Mouse (Mus musculus): ENCODE results near the gene Npepps. TPM values are rescaled to one million over a fixed set of nuclear protein-coding genes. Genes with fewer than 3 reads are reported as not detected.
A peak's percentile ranks its signal among the peaks of the same experiment; 100 is the strongest.
"Not testable (repeated sequence)": the region's sequence is repeated elsewhere in the genome, so short reads cannot be mapped to it uniquely, and the experiment has no call there.

Npepps gene
- total and polyA plus RNA-seq, 2 experiments = 9.1 to 12.2 TPM

DNA sequence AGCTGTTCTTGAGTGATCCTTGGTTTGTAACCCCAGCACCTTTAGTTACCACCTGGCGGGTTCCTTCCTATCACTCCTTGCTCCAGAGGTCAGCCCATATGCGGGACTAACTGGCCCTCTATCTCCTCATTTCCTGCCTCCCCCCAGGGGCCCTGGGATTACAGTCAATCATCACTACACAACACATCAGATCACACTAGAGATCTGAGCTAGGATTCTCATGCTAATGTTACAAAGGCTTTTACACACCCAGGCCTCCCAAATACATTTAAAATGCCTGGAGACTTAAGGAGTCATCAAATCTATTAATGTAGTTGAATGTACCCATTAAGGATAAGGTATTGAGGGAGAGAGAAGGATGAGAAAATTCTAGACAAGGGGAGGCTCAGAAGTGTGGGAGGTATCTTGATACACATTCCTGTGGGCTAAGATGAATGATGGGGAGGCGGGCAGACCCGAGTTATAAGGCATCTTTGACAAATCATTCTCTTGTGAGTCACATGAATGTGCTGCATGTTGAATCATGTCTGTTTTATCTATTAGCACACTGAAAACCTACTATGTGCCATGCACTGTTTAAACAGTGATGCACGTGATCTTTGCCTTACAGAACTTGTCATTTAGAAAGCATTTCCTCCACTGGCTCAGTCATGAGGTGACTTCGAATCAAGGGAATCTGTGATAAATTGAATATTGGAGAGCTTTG lies 88.4 kb downstream of the Npepps start:
- no peaks in the 10 kb centered on the region for H3K27me3 ChIP-seq (ENCODE audit: control insufficient read depth, insufficient read depth, low read length)
- H3K4me3 ChIP-seq (ENCODE audit: insufficient read depth, low read depth, low read length) = no peak overlapping the region
- H3K27ac ChIP-seq (replicated peaks; ENCODE audit: insufficient read depth, low read depth, low read length) = no peak overlapping the region
- H3K36me3 ChIP-seq (ENCODE audit: control insufficient read depth, insufficient read depth, low read length) = no peaks in the 10 kb centered on the region
- 83% methylated on average over 6 of the region's 6 CpGs for WGBS
- no peak for TF ChIP-seq POLR2A (IDR thresholded peaks at IDR 0.05; ENCODE audit: extremely low read depth, insufficient read depth, low read length)
- TF ChIP-seq CTCF (IDR thresholded peaks at IDR 0.05; ENCODE audit: low read depth, low read length) = no peak
- no peaks in the 10 kb centered on the region for H3K4me1 ChIP-seq (ENCODE audit: control insufficient read depth, insufficient read depth, low read length)
- H3K9ac ChIP-seq (ENCODE audit: low read depth, low read length) = no peak overlapping the region
- H3K79me2 ChIP-seq (ENCODE audit: control insufficient read depth, insufficient read depth, low read length) = no peaks in the 10 kb centered on the region
- no peak for DNase-seq (ENCODE audit: extremely low read depth, low read depth, low spot score)

DNA sequence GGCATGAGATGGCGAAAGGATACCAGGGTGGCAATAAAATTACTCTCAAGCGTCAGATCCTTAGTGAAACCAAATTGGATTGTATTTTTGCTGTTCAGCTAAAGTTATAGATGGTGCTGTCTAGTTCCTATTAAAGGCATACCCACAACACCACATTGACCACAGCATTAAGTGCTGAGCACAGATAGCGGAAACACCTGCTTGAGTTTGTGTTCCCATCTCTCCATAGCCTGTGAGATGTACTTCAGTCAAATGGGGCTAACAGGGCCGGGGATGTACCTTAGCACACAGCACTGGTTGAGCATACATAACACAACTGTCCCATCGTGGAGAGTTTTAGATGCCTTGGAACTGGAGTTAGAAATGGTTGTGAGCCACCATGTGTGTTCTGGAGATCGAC lies 89.4 kb downstream of the Npepps start:
- WGBS = 88% methylated on average over 6 of the region's 6 CpGs
- Histone ChIP-seq H3K27me3 (ENCODE audit: control insufficient read depth, insufficient read depth, low read length) (no peaks in the 10 kb centered on the region), H3K79me2 (ENCODE audit: control insufficient read depth, insufficient read depth, low read length) (peaks cover 3% of the 10 kb centered on the region; the same call in 1 of the 2 replicates), H3K9ac (ENCODE audit: low read depth, low read length) (no peak overlapping the region), H3K27ac (replicated peaks; ENCODE audit: insufficient read depth, low read depth, low read length) (no peak overlapping the region), H3K36me3 (ENCODE audit: control insufficient read depth, insufficient read depth, low read length) (no peaks in the 10 kb centered on the region), H3K4me3 (ENCODE audit: insufficient read depth, low read depth, low read length) (no peak overlapping the region), H3K4me1 (ENCODE audit: control insufficient read depth, insufficient read depth, low read length) (peaks cover 3% of the 10 kb centered on the region; the same call in 1 of the 2 replicates)
- DNase-seq (ENCODE audit: extremely low read depth, low read depth, low spot score) = no peak
- TF ChIP-seq CTCF (IDR thresholded peaks at IDR 0.05; ENCODE audit: low read depth, low read length) (no peak), POLR2A (IDR thresholded peaks at IDR 0.05; ENCODE audit: extremely low read depth, insufficient read depth, low read length) (no peak)

DNA sequence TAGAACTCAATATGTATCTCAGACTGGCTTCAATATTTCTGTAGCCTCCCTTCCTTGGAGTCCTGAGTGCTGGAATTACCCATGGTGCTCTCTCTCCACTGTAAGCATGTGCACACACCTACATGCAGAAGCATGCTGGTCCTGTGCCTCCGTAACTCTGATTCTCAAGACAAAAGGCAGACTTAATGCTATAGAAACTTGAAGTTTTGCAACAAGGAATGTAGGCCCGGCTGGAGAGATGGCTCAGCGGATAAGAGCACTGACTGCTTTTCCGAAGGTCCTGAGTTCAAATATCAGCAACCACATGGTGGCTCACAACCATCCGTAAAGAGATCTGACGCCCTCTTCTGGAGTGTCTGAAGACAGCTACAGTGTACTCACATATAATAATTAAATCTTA lies 90.8 kb downstream of the Npepps start:
- H3K36me3 ChIP-seq (ENCODE audit: control insufficient read depth, insufficient read depth, low read length) = not testable (repeated sequence)

DNA sequence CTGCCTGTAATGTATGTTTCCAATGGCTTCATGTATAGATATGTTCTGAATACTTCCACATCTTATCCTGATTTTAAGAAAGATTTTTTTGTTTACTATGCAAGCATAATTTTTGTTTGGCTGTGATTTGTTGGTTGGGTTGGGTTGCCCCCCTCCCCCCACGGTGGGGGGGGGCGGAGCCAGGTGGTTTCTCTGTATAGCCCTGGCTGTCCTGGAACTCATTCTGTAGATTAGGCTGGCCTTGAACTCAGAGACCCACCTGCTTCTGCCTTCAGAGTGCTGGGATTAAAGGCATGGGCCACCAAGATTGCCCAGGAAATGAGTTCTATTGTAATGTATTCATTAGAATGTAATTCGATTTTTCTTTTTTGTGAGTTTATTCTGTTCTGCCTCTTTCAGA lies 91.2 kb downstream of the Npepps start:
- WGBS = 39% methylated on average over 3 of the region's 3 CpGs
- peaks cover 3% of the 10 kb centered on the region; the same call in 1 of the 2 replicates for H3K79me2 ChIP-seq (ENCODE audit: control insufficient read depth, insufficient read depth, low read length)
- no peaks in the 10 kb centered on the region for H3K27me3 ChIP-seq (ENCODE audit: control insufficient read depth, insufficient read depth, low read length)
- H3K4me3 ChIP-seq (ENCODE audit: insufficient read depth, low read depth, low read length) = no peak overlapping the region
- DNase-seq (ENCODE audit: extremely low read depth, low read depth, low spot score) = no peak
- peaks cover 5% of the 10 kb centered on the region; the same call in 1 of the 2 replicates for H3K4me1 ChIP-seq (ENCODE audit: control insufficient read depth, insufficient read depth, low read length)
- H3K9ac ChIP-seq (ENCODE audit: low read depth, low read length) = no peak overlapping the region
- no peak overlapping the region for H3K27ac ChIP-seq (replicated peaks; ENCODE audit: insufficient read depth, low read depth, low read length)
- peaks cover 8% of the 10 kb centered on the region for H3K36me3 ChIP-seq (ENCODE audit: control insufficient read depth, insufficient read depth, low read length)
- no peak for TF ChIP-seq CTCF (IDR thresholded peaks at IDR 0.05; ENCODE audit: low read depth, low read length)
- TF ChIP-seq POLR2A (IDR thresholded peaks at IDR 0.05; ENCODE audit: extremely low read depth, insufficient read depth, low read length) = no peak

More for the DNA sequence above, 90.8 kb downstream of the Npepps start:
- not testable (repeated sequence) for H3K79me2 ChIP-seq (ENCODE audit: control insufficient read depth, insufficient read depth, low read length); H3K4me1 ChIP-seq (ENCODE audit: control insufficient read depth, insufficient read depth, low read length); H3K9ac ChIP-seq (ENCODE audit: low read depth, low read length); H3K27ac ChIP-seq (replicated peaks; ENCODE audit: insufficient read depth, low read depth, low read length); H3K4me3 ChIP-seq (ENCODE audit: insufficient read depth, low read depth, low read length); H3K27me3 ChIP-seq (ENCODE audit: control insufficient read depth, insufficient read depth, low read length); DNase-seq (ENCODE audit: extremely low read depth, low read depth, low spot score)
- WGBS = 80% methylated on average over 6 of the region's 6 CpGs

DNA sequence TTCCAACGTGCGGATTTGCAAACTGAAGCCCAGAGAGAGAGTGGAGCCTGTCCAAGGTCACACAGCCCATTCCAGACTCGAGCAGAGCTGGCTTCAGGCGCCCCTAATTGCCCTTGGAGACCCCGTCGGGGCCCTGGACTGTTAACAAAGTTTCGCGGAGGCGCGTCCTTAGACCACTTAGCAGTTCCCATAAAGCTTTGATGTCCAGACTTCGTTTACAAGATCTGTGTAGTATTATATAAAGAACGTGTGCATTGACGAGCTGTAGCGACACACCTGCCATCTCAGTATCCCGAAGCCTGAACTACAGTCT lies 91.8 kb downstream of the Npepps start:
- H3K9ac ChIP-seq (ENCODE audit: low read depth, low read length) = peak overlapping the region; percentile 68

More for the DNA sequence above, 91.8 kb downstream of the Npepps start:
- Histone ChIP-seq H3K79me2 (ENCODE audit: control insufficient read depth, insufficient read depth, low read length) (peaks cover 3% of the 10 kb centered on the region; the same call in 1 of the 2 replicates), H3K4me1 (ENCODE audit: control insufficient read depth, insufficient read depth, low read length) (peaks cover 6% of the 10 kb centered on the region; the same call in 1 of the 2 replicates), H3K36me3 (ENCODE audit: control insufficient read depth, insufficient read depth, low read length) (peaks cover 12% of the 10 kb centered on the region), H3K4me3 (ENCODE audit: insufficient read depth, low read depth, low read length) (peak overlapping the region; percentile 56), H3K27ac (replicated peaks; ENCODE audit: insufficient read depth, low read depth, low read length) (peak overlapping the region; percentile 80), H3K27me3 (ENCODE audit: control insufficient read depth, insufficient read depth, low read length) (no peaks in the 10 kb centered on the region)
- under 1% methylated on average over 15 of the region's 15 CpGs for WGBS
- TF ChIP-seq POLR2A (IDR thresholded peaks at IDR 0.05; ENCODE audit: extremely low read depth, insufficient read depth, low read length) (no peak), CTCF (IDR thresholded peaks at IDR 0.05; ENCODE audit: low read depth, low read length) (no peak)
- DNase-seq (ENCODE audit: extremely low read depth, low read depth, low spot score) = no peak

All from liver, adult 2 months (tissue).